Mouse (Mus musculus): ENCODE results near the gene Pde6g. TPM values are rescaled to one million over a fixed set of nuclear protein-coding genes. Genes with fewer than 3 reads are reported as not detected.

Gene Pde6g
- polyA plus RNA-seq, 1 experiment, result 0.18 TPM

DNA sequence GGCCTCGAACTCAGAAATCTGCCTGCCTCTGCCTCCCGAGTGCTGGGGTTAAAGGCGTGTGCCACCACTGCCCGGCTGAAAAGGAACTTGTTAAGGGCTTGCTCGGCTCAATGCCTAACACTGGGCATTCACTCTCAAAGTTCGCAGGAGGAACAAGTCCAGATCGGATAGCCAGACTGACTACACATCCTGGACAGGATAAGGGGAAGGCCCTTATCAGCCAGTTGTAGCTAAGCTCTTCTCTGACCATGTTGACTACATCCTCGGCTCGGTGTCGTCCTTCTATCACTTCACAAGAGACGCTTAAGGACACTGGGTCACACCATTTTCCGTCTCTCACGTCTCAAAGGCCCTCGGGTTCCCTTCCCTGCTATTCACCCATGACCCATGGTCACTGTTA, 4.1 kb upstream of the Pde6g start:
- H3K79me2 ChIP-seq (ENCODE audit: control insufficient read depth, insufficient read depth), result peaks cover 17% of the 10 kb centered on the region
- peak overlapping the region; percentile 80 for H3ac ChIP-seq (ENCODE audit: control insufficient read depth, insufficient read length)
- peak overlapping the region; percentile 93 for H3K4me2 ChIP-seq (ENCODE audit: low read depth)
- H3K4me3 ChIP-seq, result peak overlapping the region; percentile 88
- TF ChIP-seq POLR2A (IDR thresholded peaks at IDR 0.05; ENCODE audit: insufficient read length, low read depth) (no peak), MAX (IDR thresholded peaks at IDR 0.05; ENCODE audit: low read depth) (no peak), TCF12 (IDR thresholded peaks at IDR 0.05; ENCODE audit: insufficient read depth, poor library complexity, severe bottlenecking) (no peak), E2F4 (IDR thresholded peaks at IDR 0.05; ENCODE audit: insufficient read depth) (no peak), CEBPB (IDR thresholded peaks at IDR 0.05; ENCODE audit: insufficient read depth, poor library complexity, severe bottlenecking) (no peak), TCF3 (IDR thresholded peaks at IDR 0.05; ENCODE audit: insufficient read length, low read depth) (no peak), MYOG (IDR thresholded peaks at IDR 0.05; ENCODE audit: control insufficient read depth in 1 of 3, insufficient read depth in 1 of 3, insufficient read length in 2 of 3, low read depth in 2 of 3) (no peak), REST (IDR thresholded peaks at IDR 0.05; ENCODE audit: insufficient read depth, insufficient read length) (no peak)
- H3K36me3 ChIP-seq (ENCODE audit: control insufficient read depth, insufficient read depth), result peaks cover 7% of the 10 kb centered on the region
- H3K27me3 ChIP-seq (ENCODE audit: control insufficient read depth, insufficient read depth, insufficient read length), result no peaks in the 10 kb centered on the region

DNA sequence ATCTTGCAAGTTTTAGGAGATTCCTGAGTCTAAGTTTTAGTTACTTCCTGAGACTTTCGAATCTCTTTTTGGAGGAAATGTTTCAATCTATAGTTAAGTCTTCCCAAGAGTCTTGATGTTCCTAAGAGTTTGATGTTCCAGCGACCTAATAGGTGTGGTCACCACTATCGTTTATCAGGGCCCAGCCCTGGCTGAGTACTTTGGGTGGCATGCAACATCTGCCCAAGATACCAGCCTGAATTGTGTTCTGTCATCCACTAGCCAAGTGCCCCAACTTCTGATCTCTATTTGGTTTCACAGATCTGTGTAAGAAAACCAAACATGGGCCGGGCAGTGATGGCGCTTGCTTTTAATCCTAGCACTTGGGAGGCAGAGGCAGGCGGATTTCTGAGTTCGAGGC, 2.1 kb upstream of the Pde6g start:
- Histone ChIP-seq H3K4me3 (no peak overlapping the region), H3ac (ENCODE audit: control insufficient read depth, insufficient read length) (no peak overlapping the region), H3K4me2 (ENCODE audit: low read depth) (no peak overlapping the region), H3K27me3 (ENCODE audit: control insufficient read depth, insufficient read depth, insufficient read length) (peaks cover 5% of the 10 kb centered on the region), H3K79me2 (ENCODE audit: control insufficient read depth, insufficient read depth) (peaks cover 17% of the 10 kb centered on the region), H3K36me3 (ENCODE audit: control insufficient read depth, insufficient read depth) (peaks cover 6% of the 10 kb centered on the region)
- TF ChIP-seq MYOG (IDR thresholded peaks at IDR 0.05; ENCODE audit: control insufficient read depth in 1 of 3, insufficient read depth in 1 of 3, insufficient read length in 2 of 3, low read depth in 2 of 3), result no peak
- no peak for TF ChIP-seq USF1 (IDR thresholded peaks at IDR 0.05; ENCODE audit: low read depth)
- no peak for TF ChIP-seq POLR2AphosphoS2 (IDR thresholded peaks at IDR 0.05; ENCODE audit: insufficient read length, low read depth)
- TF ChIP-seq E2F4 (IDR thresholded peaks at IDR 0.05; ENCODE audit: insufficient read depth), result no peak
- TF ChIP-seq REST (IDR thresholded peaks at IDR 0.05; ENCODE audit: insufficient read depth, insufficient read length), result no peak
- no peak for TF ChIP-seq SRF (IDR thresholded peaks at IDR 0.05; ENCODE audit: control insufficient read depth, insufficient read length, low read depth)
- no peak for TF ChIP-seq TCF3 (IDR thresholded peaks at IDR 0.05; ENCODE audit: insufficient read length, low read depth)
- TF ChIP-seq POLR2A (IDR thresholded peaks at IDR 0.05; ENCODE audit: insufficient read length, low read depth), result no peak
- no peak for TF ChIP-seq MYOD1 (IDR thresholded peaks at IDR 0.05; ENCODE audit: control insufficient read depth in 1 of 3, insufficient read length in 2 of 3, low read depth in 2 of 3)
- no peak for TF ChIP-seq TCF12 (IDR thresholded peaks at IDR 0.05; ENCODE audit: insufficient read depth, poor library complexity, severe bottlenecking)
- no peak for TF ChIP-seq CEBPB (IDR thresholded peaks at IDR 0.05; ENCODE audit: insufficient read depth, poor library complexity, severe bottlenecking)

DNA sequence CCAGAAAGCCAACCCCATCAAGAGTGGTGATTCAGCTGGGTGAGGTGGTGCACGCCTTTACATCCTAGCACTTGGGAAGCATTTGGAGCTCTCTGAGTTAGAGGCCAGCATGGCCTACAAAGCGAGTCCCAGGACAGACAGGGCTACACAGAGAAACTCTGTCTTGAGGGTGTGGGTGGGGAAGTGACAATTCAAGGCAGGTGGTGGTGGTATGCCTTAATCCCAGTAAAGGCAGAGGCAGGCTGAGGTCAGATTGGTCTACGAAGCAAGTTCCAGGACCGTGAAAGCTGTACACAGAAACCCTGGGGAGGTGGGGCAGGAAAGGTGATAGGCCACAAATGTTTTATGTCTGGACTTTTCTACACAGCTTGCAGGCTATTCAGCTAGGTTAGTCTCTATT, 1.7 kb upstream of the Pde6g start:
- H3K27me3 ChIP-seq (ENCODE audit: control insufficient read depth, insufficient read depth, insufficient read length), result peaks cover 5% of the 10 kb centered on the region
- H3K36me3 ChIP-seq (ENCODE audit: control insufficient read depth, insufficient read depth), result peaks cover 6% of the 10 kb centered on the region
- no peak overlapping the region for H3ac ChIP-seq (ENCODE audit: control insufficient read depth, insufficient read length)
- TF ChIP-seq SRF (IDR thresholded peaks at IDR 0.05; ENCODE audit: control insufficient read depth, insufficient read length, low read depth), result no peak
- TF ChIP-seq MYOD1 (IDR thresholded peaks at IDR 0.05; ENCODE audit: control insufficient read depth in 1 of 3, insufficient read length in 2 of 3, low read depth in 2 of 3), result peak in 2 of 3 experiments; percentile 70 to 81
- TF ChIP-seq TCF12 (IDR thresholded peaks at IDR 0.05; ENCODE audit: insufficient read depth, poor library complexity, severe bottlenecking), result peak; percentile 23
- H3K4me3 ChIP-seq, result no peak overlapping the region
- no peak overlapping the region for H3K4me2 ChIP-seq (ENCODE audit: low read depth)
- peaks cover 17% of the 10 kb centered on the region for H3K79me2 ChIP-seq (ENCODE audit: control insufficient read depth, insufficient read depth)

DNA sequence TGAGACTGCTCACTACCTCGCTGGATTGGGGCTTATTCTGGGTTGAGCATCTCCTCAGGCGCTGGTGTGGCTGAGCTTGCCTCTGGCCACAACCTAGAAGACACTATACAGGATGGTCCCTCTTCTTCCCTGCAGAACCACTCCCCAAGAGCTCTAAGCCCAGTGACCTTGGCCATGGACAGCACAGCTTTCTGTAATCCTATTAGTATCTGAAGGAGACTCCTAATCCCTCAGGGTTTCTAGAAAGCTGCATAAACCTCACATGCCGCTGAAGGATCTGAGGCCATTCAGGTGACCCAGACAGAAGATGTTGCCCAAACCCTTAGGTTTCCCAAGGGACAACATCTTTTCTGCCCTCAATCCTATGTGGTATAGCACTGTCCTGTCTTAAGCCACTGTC, 1.1 kb downstream of the Pde6g start:
- no peak for TF ChIP-seq POLR2AphosphoS2 (IDR thresholded peaks at IDR 0.05; ENCODE audit: insufficient read length, low read depth)
- TF ChIP-seq CEBPB (IDR thresholded peaks at IDR 0.05; ENCODE audit: insufficient read depth, poor library complexity, severe bottlenecking), result no peak
- no peak for TF ChIP-seq E2F4 (IDR thresholded peaks at IDR 0.05; ENCODE audit: insufficient read depth)
- TF ChIP-seq POLR2A (IDR thresholded peaks at IDR 0.05; ENCODE audit: insufficient read length, low read depth), result no peak
- no peak for TF ChIP-seq REST (IDR thresholded peaks at IDR 0.05; ENCODE audit: insufficient read depth, insufficient read length)
- TF ChIP-seq USF1 (IDR thresholded peaks at IDR 0.05; ENCODE audit: low read depth), result no peak
- TF ChIP-seq MYOD1 (IDR thresholded peaks at IDR 0.05; ENCODE audit: control insufficient read depth in 1 of 3, insufficient read length in 2 of 3, low read depth in 2 of 3), result no peak
- no peak for TF ChIP-seq TCF3 (IDR thresholded peaks at IDR 0.05; ENCODE audit: insufficient read length, low read depth)
- no peak for TF ChIP-seq SRF (IDR thresholded peaks at IDR 0.05; ENCODE audit: control insufficient read depth, insufficient read length, low read depth)
- TF ChIP-seq TCF12 (IDR thresholded peaks at IDR 0.05; ENCODE audit: insufficient read depth, poor library complexity, severe bottlenecking), result no peak
- no peak for TF ChIP-seq MYOG (IDR thresholded peaks at IDR 0.05; ENCODE audit: control insufficient read depth in 1 of 3, insufficient read depth in 1 of 3, insufficient read length in 2 of 3, low read depth in 2 of 3)
- H3ac ChIP-seq (ENCODE audit: control insufficient read depth, insufficient read length), result no peak overlapping the region

DNA sequence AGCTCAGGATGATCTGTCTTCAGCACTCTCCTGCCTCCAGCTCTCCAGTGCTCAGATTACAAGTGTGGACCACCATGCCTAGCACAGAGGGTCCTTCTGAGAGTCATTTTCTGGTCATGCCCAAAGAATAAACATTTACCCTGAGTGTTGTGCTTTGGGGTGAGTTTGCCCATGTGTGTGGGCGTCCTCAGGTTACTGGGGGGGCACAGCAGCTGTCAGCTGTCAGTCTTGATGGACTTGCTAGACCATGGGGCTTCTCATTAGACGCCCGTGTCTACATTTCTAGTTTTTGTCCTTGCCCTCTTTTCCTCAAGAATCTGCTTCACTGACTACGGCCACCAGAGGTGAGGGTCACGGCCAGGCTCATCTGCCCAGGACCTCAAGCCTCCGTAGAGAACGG, 6.1 kb downstream of the Pde6g start:
- Histone ChIP-seq H3K4me3 (no peak overlapping the region), H3K27me3 (ENCODE audit: control insufficient read depth, insufficient read depth, insufficient read length) (peaks cover 10% of the 10 kb centered on the region), H3K4me2 (ENCODE audit: low read depth) (no peak overlapping the region), H3K36me3 (ENCODE audit: control insufficient read depth, insufficient read depth) (no peaks in the 10 kb centered on the region), H3K79me2 (ENCODE audit: control insufficient read depth, insufficient read depth) (no peaks in the 10 kb centered on the region), H3ac (ENCODE audit: control insufficient read depth, insufficient read length) (no peak overlapping the region)
- TF ChIP-seq E2F4 (IDR thresholded peaks at IDR 0.05; ENCODE audit: insufficient read depth), result no peak
- TF ChIP-seq POLR2AphosphoS2 (IDR thresholded peaks at IDR 0.05; ENCODE audit: insufficient read length, low read depth), result no peak
- peak in 2 of 3 experiments; percentile 66 to 79 for TF ChIP-seq MYOD1 (IDR thresholded peaks at IDR 0.05; ENCODE audit: control insufficient read depth in 1 of 3, insufficient read length in 2 of 3, low read depth in 2 of 3)
- TF ChIP-seq POLR2A (IDR thresholded peaks at IDR 0.05; ENCODE audit: insufficient read length, low read depth), result no peak
- no peak for TF ChIP-seq REST (IDR thresholded peaks at IDR 0.05; ENCODE audit: insufficient read depth, insufficient read length)

More for the DNA sequence above, 1.1 kb downstream of the Pde6g start:
- Histone ChIP-seq H3K36me3 (ENCODE audit: control insufficient read depth, insufficient read depth) (no peaks in the 10 kb centered on the region), H3K27me3 (ENCODE audit: control insufficient read depth, insufficient read depth, insufficient read length) (peaks cover 5% of the 10 kb centered on the region), H3K4me2 (ENCODE audit: low read depth) (no peak overlapping the region), H3K4me3 (no peak overlapping the region), H3K79me2 (ENCODE audit: control insufficient read depth, insufficient read depth) (no peaks in the 10 kb centered on the region)

All from myocyte (in vitro differentiated cells).